Mouse (Mus musculus): ENCODE measurements at regions not wholly inside any gene's neighbourhood (a gene's known extent, or its start where the extent isn't known, plus 50 kb on each side); places are given as distances from the start of the nearest gene placed in this dataset.
"Not testable (repeated sequence)": the region's sequence is repeated elsewhere in the genome, so short reads cannot be mapped to it uniquely, and the experiment has no call there.

DNA sequence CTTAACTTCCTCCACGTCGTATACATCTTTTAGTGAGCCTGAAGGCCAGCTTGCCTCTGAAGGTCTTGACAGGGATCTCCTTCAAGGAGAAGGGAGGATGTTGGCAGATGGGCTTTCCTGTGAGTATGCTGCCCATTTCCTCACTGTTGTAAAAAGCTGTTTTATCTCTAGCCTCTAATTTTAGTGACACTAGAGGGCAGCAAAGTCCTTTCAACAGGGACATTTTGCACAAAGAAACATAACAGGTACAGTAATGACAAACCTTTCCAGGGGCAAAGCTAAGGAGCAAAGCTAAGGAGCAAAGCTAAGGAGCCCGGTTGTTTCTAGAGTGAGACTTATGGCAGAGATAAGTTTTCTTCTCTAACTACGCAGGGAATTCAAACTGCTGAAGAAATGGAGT, 59.0 kb upstream of the Kbtbd8 start:
- peak in 1 of 2 experiments; percentile 10 for DNase-seq (ENCODE audit: low spot score in 2 of 2)

DNA sequence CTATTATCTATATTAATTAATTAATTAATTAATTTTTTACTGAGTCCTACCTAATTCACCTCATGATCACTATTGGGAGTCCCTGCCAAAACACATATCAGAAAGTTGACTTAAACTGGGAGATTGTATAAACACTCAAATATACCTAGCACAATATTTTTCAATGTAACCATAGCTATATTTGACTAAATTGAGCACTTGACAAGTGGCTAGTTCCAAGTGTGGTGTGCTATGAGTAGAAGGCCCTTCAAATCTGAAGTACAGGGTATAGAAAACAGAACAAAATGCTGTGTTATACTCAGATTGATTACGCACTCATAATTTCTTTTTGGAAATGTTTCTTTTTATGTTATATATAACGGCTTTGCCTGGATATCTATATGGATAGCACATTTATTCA, 60.8 kb upstream of the Kbtbd8 start:
- no peak for DNase-seq (ENCODE audit: low spot score in 2 of 2)

DNA sequence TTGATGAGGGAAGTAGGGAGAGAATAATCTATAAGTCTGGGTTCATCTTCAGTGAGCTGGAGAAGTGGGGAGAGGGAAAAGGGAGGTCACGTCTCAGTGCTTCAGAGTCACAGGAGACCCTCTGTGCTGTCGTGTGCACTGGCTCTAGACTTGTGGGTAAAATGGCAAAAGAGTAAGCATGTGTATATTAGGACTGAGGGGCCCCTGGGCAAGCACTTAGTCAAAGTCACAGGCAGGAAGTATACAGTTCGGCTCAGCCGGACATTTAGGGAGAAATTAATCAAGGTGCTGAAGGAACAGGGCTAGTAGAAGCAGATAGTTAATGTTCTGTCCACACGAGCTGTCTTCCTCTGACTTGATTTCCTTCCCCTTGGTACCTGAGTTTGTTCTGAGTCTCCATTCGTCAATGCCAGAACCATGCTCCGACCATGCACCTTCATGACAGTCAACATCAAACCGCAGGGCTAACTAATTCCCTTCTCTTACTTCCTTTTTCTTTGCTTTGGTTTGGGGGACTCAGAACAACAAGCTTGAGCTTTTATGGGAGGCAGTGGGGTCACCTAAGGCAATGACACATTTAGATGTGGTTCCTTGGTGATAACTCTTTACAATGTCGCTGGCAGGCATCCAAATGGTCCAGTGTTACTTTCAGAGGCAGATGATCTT, 63.2 kb upstream of the Kbtbd8 start:
- DNase-seq (ENCODE audit: low spot score in 2 of 2) = peak in 1 of 2 experiments; percentile 11

DNA sequence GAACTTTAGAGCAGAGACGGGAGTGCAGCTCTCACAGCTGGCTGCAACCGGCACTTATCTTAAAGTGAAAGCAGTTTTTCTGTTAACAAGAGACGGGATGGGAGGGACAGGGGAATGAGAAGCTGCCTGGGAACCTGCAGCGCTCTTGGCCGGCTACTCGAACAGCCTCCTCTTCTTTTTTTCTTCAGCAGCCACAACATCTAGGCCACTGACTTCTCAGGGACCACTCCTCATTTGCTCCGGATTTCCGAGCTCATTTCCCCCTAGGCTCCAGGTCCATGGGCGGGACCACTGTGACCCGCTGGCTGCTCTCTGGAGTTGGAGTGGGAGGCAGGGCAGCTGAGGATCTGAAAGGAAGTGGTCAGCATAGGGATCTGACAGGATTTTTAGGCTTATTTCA, 75.7 kb upstream of the Kbtbd8 start:
- DNase-seq (ENCODE audit: low spot score in 2 of 2) = not testable (repeated sequence)

DNA sequence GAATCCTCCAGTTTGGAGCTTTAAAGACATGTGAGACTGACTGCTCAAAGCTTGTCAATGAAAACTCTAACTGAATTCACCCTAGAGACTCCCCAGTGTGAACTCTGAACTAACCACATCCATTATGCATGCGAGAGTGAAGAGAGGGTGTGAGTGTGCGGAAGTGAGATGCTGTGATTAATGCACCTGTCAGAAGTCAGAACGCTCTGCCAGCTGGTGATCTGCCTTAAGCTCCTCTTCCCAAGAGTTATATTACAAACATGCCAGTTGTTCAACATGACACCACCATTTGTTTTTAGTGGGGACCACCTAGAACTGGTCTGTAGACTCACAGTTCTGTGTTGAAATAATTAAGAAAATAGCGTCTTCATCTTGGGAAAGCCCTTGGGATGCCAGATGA, 92.8 kb upstream of the Kbtbd8 start:
- no peak for DNase-seq (ENCODE audit: low spot score in 2 of 2)

DNA sequence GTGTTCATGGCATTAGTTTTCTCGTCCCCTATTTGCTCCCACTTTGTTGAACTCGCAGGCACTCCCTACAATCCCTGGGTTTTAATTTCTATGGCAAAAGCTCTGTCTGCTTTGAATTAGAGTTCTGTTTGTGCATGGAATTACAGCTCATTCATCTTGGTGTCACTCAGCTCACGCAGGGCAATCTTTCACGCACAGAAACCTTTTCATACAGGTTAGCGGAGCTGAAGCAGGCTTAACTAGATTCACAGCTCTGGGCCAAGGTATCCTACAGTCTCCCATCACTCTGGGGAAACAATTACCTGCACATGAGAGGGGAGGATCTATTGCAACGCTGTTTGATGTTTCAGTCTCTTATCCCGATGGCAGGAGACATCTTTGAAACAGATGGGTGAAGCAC, 95.3 kb upstream of the Kbtbd8 start:
- DNase-seq (ENCODE audit: low spot score in 2 of 2) = no peak

DNA sequence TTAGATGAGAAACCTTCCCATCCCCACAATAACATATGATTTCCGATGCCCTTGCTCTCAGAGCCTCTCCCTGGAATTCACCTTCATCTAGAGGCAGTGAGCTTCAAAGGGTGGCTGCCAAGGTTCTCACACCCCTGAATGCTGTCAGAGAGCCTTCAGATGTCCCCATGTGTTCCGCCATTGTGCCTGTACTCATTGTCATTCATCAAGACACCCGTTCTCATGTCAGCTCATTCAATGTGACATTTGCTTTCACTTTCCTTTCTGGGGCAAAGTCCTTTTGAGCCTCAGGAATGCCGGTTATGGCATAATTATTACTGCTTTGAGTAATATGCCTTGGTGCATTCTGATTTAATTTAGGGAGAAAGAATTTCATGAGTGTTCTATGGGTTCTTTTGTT, 99.1 kb upstream of the Kbtbd8 start:
- no peak for DNase-seq (ENCODE audit: low spot score in 2 of 2)

DNA sequence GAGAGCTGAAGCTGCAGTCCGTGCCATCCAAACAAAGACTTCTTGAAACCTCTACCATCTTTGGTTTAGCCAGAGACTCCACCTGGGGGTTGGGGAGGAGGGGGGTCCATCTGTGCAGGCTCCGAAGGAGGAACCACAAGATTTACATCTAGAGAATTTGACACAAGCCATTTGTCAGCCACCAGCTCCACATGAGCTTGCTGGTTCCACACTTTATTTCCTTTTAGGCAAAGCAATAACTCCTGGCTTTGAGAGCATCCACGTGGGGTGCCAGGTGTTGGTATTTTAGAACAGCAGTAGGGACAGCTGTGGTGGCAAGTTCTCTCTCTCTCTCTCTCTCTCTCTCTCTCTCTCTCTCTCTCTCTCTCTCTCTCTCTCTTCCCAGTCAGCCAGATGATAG, 99.6 kb upstream of the Kbtbd8 start:
- DNase-seq (ENCODE audit: low spot score in 2 of 2) = no peak

DNA sequence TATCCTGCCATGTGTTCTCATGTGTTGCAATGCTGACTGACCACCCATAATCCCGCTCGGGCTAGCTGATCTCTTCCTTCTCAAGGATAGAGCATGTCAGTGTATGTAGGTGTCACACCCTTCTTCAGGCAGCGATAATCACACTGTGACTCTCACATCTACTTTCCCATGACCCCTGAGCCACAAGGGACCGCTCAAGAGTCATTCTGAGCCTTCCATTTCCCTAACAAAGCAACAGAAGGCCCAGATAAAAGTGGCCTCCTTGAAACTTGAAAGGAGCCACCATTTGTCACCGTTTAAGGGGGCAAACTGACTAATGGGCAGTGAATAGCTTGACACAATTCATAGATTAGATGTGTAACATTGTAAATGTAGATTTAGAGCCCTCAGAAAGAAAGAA, 103.9 kb upstream of the Kbtbd8 start:
- no peak for DNase-seq (ENCODE audit: low spot score in 2 of 2)

DNA sequence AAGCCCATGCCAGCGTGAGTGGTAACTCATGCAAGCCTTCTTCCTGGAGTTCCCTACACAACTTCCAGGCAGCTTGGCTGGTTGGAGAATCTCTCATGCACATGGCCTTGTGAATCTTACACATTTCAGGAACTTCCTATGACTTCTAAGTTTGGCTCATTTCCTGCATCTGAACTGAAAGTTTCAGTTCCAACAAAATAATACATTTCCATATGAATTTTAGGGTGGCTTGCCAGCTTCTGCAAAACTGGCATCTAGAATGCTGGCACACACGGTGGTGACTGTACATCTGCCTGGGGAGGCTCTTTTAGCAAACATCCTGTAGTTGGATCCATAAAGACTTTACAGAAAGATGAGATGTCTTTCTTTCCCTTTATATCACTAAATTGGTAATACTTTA, 110.6 kb upstream of the Kbtbd8 start:
- DNase-seq (ENCODE audit: low spot score in 2 of 2) = no peak

DNA sequence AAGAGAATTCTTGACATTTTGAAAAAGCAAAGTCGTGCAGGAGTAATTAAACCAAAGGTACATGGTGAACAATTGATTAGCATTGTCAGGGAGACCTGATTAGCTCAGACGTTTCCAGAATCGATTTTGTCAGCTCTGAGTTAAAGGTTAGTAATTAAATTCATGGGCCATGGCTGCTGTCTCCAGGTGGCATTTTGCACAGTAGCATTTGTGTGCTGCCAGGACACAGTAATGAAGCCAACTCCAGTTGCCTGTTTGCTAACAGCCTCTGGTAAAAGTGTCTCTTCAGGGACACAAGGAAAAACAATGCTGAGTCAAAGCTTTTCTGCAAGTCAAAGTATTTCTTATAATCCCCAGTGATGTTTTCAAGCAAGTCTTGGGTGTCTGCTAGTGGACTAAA, 113.3 kb upstream of the Kbtbd8 start:
- no peak for DNase-seq (ENCODE audit: low spot score in 2 of 2)

DNA sequence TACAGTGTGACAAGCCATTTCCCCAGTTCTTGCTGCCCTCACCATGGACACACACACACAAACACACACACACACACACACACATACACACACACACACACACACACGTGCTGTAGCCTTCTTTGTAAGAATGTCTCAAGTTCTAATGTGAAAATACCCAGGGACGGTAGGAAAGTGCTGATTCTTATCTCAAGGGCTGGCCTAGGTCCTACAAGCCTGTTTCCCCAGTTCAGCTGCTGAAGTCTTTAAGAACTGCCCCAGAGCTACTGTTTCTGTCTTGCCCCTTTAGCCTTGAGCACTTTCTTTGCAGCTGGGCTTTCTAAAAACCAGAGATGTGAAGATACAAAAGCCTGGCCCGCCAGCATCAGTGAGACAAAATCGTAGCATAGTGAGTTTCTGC, 117.5 kb upstream of the Kbtbd8 start:
- no peak for DNase-seq (ENCODE audit: low spot score in 2 of 2)

DNA sequence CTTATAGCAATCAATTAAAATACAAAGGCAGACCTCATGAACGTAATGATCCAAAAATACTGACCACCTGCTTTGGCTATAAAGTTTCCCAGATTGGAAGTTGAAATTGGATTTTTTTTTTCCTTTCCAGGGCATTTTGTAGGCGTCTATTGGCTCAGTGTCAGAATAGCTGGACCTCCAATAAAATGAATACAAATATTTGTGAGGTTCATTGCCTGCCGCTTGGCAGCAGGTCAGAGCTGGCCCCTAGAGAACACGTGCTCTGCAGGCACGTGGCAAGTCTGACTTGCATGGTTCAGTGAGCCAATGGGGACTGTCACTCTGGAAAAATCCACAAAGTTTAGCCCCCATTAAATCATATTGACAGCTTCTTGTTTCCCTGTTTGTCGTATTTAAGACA, 118.0 kb upstream of the Kbtbd8 start:
- no peak for DNase-seq (ENCODE audit: low spot score in 2 of 2)

DNA sequence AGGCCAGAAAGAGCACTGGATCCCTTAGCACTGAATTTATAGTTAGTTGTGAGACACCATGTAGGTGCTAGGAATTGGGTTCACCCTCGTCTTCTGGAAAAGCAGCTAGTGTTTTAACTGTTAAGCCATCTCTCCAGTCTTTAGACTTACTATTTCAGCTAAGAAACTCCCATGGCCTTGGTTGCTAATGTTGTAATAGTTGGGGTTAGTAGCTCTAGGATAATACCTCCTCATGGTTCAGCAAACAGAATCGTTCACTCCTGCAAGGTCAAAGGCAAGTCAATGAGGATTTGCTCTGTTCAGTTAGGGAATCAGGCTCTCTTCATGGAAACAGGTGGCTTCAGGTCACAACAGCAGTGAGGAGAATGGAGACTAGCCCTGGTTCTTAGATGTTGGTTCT, 118.7 kb upstream of the Kbtbd8 start:
- no peak for DNase-seq (ENCODE audit: low spot score in 2 of 2)

DNA sequence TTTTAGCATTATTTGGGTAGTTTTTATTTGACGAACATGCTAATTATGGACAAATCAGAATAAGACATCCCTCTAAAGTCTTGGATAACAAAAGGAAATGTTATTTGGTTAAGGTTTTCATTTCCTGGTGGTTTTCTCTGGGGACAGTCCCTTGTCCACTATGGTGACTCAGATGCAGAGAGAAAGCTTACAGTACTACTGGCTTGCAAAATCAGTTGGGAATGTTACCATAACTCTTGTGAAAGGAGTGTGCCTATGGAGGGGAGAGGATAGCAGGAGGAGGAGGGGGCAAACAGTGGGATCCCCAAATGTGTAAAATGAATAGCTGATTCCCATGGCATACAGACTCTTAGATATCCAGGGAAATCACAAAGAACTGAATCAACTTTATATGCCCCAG, 122.7 kb upstream of the Kbtbd8 start:
- DNase-seq (ENCODE audit: low spot score in 2 of 2) = no peak

DNA sequence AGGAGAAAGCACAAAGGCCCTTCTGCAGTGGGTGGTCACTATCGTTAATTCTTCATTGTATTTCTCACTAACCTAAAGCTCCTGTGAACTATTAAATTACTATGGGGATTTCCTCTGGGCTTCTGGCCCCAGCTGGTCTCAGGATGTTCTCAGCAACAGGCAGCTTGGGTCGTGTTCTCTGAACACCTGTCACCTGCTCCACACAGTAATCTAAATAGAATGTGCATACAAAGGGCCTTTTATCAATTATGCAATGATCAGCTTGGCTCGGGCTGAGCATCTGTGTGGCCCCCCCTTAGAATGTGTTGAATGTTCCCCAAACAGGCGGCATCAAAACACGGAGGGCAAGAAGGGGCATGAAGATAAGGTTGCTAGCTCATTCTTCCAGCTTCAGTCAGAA, 129.6 kb upstream of the Kbtbd8 start:
- no peak for DNase-seq (ENCODE audit: low spot score in 2 of 2)

DNA sequence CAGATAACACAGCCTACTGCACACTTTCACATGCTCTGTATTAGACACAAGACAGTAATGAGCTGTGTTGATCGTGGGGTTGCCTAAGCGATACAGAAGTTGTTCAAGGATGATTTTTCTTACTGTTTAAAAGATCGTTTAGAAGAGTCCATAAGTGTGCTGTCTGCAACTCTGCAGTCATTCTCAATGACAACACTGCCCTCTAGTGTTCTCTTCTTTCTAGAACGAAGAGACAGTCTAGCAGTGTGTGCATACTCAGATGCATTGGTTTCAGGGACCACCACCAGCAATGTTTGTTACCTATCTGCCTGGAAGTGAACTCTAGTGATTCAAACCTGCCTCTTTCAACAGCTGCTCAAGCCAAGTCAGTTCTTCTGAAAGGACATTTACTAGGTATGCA, 130.7 kb upstream of the Kbtbd8 start:
- DNase-seq (ENCODE audit: low spot score in 2 of 2) = peak; percentile 6 to 8

DNA sequence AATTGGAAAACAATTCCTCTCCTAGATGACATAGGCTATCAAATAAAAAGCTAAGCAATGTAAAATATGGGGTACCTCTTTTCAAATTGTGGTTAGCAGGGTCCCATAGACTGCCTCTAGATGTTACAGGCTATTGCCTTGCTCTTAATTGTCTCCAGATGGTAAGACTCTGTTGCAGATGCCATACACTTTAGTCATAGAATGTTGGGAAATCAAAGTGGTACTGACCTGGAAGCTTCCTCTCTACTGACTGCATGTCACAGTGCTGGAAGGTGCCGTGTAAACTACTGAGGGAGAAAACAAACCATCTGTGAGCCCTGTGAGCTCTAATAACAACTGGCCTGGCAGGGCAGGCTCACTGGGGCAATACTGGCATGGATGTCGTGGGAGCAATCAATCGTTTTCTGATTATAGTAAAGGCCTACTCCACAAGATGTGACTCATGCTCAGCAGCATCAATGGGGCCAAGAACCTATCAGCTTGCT, 132.6 kb upstream of the Kbtbd8 start:
- no peak for DNase-seq (ENCODE audit: low spot score in 2 of 2)

DNA sequence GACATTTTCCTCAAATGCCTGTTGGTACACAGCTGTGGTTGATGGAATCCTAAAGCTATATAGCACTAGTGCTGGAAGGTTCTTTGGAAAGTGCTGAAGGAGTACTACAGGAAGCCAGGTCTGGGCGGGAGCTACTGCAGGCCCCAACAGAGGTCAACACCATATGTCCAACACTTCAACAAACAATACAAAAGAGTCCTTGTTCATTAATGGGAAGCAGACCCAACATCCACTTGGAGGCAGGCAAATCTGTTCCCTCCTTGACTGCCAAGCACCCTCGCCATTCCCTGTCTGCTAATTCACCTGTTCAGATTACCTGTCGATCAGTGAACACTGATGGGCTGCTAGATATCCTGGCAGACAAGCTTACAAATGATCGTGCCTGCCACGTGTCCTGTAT, 148.4 kb upstream of the Kbtbd8 start:
- DNase-seq (ENCODE audit: low spot score in 2 of 2) = no peak

DNA sequence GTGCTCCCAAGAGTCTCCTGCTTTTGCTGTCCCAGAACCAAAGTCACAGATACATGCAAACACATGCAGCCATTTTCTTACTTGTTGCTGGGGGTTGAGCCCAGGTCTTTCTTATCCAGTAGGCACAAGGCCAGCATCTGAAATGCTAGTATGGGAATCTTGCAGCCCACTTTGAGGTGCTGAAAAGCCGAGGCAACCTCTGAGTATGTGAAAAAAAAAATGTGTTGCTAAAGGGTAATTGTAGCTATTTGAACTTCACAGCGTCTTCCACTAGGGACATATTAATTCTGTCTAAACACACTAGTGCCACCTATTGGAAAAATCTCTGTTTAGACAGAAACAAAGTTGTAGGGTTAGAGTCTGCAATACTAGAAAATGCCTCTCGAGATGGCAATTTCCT, 150.1 kb upstream of the Kbtbd8 start:
- no peak for DNase-seq (ENCODE audit: low spot score in 2 of 2)

DNA sequence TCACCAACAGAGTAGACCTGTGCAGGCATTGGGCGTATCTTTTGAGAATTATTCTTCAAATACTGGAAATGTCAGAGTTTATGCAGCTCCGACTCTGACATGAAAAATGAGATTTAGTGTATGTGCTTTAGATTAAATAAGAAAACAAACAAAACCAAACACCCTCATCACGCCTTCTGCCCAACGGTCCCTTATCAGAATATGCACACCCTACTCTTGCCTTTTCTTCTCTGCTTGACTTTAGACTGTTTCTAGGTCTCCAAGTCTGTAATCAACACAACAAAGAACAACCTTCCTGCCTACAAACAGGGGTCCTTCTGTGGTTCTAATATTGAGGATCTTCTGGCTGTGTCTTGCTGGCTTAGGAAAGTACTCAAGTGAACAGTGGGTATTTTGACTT, 153.8 kb upstream of the Kbtbd8 start:
- DNase-seq (ENCODE audit: low spot score in 2 of 2) = no peak

DNA sequence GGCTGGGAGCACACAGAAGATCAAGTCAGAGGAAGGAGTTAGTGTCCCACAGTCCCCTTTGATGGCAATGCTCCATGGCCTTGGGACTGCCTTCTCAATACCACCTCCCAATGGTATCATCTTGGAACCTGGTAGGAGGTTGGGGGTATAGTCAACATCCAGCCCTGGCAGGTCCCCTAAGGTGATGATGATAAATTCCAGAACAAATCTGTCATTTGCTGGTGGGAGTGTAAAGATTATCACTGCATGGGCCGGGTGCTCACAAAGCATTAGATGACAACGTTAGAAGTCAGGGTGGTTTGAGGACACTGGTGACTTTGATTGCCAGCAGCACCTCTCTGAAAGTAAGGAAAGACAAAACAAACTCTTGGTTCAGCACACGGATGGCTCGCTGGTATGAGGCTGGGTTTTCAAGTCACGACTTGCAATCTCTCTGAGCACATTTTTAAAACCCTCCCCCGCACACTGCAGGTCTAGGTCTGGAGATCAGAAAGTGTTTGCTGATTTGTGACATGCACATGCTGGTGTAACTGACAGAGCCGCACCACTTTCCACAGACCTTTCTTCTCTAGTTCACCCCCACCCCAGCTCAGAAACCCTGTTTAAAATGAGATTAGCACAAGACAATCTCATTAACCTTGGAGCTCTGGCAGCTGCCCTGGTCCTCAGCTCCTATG, 154.5 kb upstream of the Kbtbd8 start:
- no peak for DNase-seq (ENCODE audit: low spot score in 2 of 2)

DNA sequence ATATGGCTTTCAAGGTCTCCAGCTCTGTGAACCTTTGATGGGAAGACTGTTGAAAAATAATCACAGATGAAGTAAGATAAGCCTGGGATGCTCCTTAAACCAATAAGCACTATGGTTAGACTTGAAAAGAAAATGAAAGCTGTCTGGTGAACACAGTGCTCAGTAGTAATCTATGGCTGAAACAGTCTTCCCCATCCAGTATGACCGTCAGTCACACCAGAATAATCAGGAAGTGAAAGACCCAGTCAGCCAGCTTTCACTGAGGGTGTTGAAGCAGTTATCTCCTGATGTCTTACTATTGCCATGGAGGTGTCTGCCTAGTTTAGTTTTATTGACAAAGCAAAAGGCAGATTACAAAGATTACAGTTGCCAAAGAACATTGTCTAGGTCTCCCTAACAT, 155.2 kb upstream of the Kbtbd8 start:
- no peak for DNase-seq (ENCODE audit: low spot score in 2 of 2)

DNA sequence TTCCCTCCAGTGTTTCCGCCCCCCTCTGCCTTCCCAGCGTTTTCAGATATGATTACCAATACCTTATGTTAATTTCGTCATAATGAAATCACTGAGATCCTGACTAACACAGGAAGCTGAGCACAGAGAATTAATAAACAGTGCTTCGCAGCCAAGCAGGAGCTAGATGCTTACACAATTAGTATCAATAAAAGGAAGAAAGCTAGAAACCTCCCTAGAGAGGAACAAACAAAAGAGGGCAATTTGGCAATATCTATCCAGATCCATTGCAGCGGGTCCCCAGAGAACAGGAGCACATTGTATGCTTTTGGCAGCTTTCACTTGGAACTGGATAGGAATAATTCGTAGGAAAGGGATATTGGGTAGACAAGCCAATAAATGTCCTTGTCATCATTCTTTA, 159.1 kb upstream of the Kbtbd8 start:
- DNase-seq (ENCODE audit: low spot score in 2 of 2) = no peak

Data from frontal cortex, postnatal 10 days (tissue).